Mouse (Mus musculus): ENCODE data around the gene Ppp4c.

Gene Ppp4c

GRCm38 (mm10) chr7:126759050-126759671, 33.1 kb downstream of the Ppp4c start, which contains the start of gene Mapk3:
Gene Mapk3 (plus strand): TSS chr7:126759601.
- in situ Hi-C loops (cut with MboI), result no loop called here

- in situ Hi-C loops (cut with MboI), result no loop called here
Measured at GRCm38 (mm10) chr7:126758539-126758938, 33.8 kb downstream of the Ppp4c start.

DNA sequence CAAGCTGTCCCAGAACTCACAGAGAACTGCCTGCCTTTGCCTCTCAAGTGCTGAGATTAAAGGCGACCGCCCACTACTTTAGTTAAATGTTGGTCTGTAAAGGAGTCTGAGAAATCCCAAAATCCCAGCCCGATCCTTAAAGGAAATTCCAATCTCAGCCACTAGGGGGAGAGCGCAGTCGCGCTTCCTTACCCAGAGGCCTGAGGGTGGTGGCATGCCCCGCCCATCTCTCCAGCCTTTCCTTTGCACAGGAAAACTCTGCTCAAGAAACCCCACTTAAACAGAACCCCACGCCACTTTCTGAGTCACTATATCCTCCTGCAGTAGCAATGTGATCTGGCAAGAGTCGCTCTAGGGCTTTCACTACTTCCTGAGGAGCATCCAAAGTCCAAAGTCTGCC, 37.4 kb downstream of the Ppp4c start:
- in situ Hi-C loops (cut with MboI), result no loop called here

DNA sequence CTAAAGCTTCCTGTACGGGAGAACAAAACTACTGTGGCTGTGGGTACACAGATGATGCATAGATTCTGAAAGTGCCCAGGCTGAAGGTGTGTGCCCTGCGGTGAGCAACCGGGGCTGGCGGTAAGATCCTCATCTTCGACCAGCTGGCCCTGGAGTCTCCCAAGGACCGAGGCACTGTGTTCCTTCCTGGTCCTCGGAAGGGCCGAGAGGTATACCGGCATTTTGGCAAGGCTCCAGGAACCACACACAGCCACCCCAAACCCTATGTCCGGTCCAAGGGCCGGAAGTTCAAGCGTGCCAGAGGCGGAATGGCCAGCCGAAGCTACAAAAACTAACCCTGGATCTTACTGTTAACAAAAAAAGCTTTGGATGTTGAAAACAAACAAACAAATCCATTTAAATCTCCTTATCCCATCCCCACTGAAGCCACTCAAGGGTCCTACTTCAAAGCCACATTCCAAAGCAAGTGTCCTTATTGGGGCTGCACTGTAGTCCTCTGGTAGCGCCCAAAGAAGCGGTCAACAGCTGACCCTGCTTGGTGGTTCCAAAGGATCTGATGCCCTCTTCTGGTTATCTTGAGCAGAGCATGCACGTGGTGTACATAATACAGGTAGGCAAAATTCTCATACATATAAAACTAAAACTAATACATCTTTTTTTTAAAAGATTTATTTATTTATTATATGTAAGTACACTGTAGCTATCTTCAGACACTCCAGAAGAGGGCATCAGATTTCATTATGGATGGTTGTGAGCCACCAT, 42.5 kb downstream of the Ppp4c start:
- in situ Hi-C loops (cut with MboI), result no loop called here

DNA sequence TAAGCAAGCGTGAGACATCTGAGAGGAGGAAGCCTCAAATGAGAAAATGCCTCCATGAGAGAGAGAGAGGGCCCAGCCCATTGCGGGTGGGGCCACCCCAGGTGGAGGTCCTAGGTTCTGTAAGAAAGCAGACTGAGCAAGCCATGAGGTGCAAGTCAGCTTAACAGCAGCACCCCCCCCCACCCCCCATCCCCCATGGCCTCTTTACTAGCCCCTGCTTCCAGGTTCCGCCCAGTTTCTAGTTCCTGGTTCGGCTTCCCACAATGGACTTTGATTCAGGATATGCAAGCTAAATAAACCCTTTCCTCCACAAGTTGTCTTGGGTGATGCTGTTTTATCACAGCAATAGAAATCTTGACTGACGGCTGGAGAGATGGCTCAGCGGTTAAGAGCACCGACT, 43.5 kb downstream of the Ppp4c start:
- in situ Hi-C loops (cut with MboI), result no loop called here

DNA sequence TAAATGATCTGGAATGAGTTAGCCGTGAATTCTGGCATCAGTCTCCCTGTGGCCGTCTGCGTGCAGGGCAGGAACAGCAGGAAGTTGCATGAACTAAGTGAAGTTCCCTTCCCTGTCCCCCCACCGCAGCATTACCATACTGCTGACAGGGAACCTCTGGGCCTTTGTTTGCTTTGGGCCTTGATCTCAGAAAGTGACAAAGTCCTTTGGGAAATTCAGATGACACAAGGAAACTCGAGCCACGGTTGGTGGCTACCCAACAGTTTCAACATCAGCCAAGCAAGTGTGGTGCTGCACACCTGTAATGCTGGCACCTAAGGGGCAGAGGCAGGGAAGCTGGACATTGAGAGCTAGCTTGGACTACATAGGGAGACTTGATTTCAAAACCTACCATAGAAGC, 45.5 kb downstream of the Ppp4c start:
- in situ Hi-C loops (cut with MboI), result no loop called here

DNA sequence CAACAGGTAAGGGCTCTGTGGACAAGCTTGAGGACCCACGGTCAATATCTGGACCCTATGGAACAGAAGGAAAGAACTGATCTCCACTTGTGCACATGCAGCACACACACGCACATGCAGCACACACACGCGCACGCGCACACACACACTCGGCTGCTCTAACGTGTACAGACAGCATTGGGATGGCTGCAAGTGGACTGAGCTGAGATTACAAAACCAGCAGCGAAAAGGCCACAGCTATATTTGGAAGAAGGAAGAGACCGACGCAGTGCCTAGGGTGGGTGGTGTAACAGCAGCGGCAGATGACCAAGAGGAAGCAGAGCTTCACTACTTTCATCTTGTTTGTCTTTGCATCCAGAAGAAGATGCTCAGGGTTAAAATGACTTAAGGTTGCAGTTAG, 46.2 kb downstream of the Ppp4c start:
- in situ Hi-C loops (cut with MboI), result no loop called here

GRCm38 (mm10) chr7:126741964-126742482, 50.3 kb downstream of the Ppp4c start:
- in situ Hi-C loops (cut with MboI), result no loop called here

DNA sequence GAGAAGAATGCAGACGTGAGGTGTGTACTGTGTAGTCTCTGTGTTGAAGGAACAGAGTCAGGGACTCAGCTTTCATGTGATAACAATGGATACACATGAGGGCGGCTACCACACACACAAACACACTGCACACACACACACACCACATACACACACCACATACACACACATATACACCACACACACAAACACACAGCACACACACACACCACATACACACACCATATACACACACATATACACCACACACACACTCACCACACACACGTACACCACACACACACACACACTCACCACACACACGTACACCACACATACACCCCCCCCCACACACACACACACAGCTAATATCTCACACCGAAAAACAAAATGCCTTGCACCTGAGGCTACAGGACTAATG, 50.8 kb downstream of the Ppp4c start:
- in situ Hi-C loops (cut with MboI), result no loop called here

- in situ Hi-C loops (cut with MboI), result no loop called here
Measured at GRCm38 (mm10) chr7:126740977-126741376, 51.3 kb downstream of the Ppp4c start.

GRCm38 (mm10) chr7:126740132-126740735, 52.1 kb downstream of the Ppp4c start:
- in situ Hi-C loops (cut with MboI), result no loop called here

DNA sequence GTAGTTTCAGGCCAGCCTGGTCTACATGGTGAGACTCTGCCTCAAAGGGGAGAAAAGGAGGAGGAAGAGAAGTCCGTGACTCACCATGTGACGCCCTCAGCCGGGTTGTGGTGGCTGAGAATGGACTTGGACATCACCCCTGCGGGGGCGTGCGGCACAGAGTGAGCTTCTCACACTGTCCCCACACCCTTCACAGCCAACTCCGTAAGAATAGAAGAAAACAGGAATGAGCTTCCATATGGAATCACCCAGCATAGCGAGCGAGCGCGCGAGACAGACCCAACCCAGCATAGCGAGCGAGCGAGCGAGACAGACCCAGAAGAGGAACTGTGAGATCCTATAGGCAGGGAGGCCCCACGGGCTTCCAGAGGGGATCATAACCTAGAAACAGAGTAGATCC, 52.7 kb downstream of the Ppp4c start:
- in situ Hi-C loops (cut with MboI), result no loop called here

DNA sequence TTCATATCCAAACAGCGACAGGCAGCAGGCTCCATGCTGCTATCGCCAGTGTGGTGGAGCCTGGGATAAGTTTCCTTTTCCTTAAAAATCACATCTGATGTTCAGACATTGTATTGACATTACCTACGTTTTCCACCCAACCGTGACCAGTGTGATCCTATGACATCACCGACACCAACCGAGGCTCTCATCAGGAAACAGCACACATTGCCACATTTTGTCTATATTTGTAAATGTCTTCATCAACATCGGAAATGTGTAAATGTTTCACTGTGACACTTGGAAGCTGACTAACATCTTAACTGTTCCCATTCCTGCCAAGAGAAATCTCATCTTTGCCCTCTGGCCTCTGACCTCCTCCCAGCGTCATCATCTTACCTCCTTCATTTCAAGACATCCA, 56.2 kb downstream of the Ppp4c start:
- in situ Hi-C loops (cut with MboI), result no loop called here
